Mouse (Mus musculus) heart, adult 8-10 months (tissue): ENCODE data around the gene Gm9573. TPM values are rescaled to one million over a fixed set of nuclear protein-coding genes. Genes with fewer than 3 reads are reported as not detected.

ENCODE experiments used
- DNase-seq: peaks from one replicate; pipeline ENCODE4 v3.0.0; 2022; ENCODE audit warnings: low spot score
- total RNA-seq, 4 experiments: library from RNA; stranded (reverse); gene quantifications; 2 replicates each; pipeline ENCODE4 v1.2.4; 2022

Gm9573 gene
- not detected for total RNA-seq

DNA sequence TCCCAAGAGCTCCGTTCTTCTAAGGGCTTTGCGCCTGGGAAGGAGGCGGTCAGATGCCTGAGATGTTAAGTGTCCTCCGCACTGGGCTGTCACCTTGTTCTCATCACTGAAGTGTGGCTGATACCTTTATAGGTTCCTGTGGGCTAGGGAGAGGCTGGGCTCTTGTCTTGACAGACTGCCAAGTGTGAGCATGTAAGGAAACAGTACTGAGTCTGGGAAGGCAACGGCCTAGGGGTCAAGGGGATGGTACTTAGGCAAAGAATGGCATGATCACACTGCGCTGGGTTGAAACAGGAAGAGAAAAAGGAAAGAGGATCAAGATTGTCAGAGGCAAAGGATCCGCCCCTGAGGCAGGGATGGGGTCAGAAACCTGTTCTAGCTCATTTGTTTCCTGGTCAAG is at the start of gene Gm9573:
Gm9573 (minus strand) TSS at position 101 of the 400 bp plus-strand sequence.
- no peak for DNase-seq

DNA sequence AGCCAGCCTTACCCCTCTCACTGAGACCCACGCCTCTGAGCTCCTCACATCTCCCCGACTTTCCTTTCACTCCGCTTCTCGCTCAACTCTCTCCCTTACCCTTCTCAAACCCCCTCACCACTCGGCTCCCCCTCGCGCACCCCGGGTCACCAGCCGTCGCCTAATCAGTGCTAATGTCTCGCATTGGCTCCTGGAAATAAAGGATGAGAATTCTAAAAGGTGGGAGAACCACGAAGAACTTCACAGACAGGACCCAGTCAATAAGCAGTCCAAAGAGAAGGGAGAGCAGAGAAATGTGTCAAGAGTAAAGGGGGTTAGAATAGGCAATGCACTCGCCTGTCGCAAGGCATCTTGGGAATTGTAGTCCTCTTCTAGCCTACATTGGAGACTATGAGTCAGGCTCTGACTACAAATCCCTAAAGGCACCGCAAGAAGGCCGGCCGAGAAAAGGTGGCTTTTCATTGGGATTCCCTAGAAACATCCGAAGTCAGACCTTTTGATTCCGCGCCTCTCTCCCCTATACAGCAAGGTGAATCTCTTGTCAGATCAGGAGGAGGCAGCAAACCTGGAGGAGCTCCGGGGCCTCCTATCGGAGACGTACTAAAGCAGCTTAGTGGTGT is 47.1 kb upstream of the Gm9573 start, which contains the start of gene Gtf2h4:
Gtf2h4 (minus strand) TSS at position 324 of the 620 bp plus-strand sequence.
- DNase-seq: peak; percentile 95

DNA sequence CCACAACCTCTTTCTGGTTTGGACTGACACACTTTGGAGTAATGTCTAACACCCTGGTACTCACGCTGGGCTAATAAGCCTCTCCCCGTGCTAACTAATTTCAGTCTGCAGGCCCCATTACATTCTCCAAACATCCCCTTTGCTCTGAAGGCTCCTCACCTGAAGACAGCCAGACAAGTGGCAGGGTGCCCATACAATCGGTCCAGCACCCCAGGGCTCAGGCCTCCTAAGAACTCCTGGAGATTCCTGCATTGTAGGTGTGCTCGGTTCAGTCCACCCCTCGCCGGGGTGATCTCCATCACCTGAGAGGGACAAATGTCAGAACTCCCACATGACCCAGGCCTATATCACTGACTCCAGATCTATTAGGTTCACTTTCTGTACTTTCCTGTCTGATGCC is 46.1 kb upstream of the Gm9573 start:
- no peak for DNase-seq

DNA sequence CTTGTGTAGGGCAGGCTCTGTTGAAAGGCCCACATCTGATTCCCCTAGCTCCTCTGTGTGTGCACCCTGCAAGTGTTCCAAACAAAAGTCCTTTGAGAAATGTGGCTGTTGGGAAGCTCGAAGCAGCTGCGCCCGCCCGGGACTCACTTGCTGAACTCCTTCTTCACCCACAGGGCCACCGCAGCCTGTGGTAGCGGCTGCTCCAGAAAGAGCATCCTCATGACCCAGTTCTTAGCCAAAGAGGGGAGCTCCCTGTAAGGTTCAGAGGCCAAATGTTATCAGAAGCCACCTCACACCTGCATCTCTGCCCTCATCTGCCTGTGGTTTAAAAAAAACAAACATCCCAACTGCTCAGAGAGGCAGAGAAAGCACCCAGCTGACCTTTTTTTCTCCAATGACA is 45.4 kb upstream of the Gm9573 start:
- no peak for DNase-seq

DNA sequence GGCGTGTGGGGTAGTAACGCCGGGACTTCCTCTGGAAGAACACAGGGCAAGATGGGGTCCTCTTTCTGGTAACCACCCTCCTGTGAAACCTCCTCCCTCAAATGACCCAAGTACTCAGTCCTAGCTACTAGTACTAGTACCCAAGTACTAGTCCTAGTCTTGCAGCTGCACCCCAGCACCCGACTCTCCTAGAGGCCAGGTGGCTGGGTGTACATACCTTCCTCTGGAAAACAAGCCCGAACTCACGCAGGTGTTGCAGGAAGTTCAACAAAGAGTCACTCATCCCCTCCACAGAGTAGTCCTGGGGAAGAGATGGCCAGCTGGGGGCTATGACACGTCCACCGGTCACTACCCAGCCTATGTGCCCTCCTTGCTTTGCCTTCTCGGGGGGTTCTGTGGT is 43.3 kb upstream of the Gm9573 start:
- DNase-seq: no peak

DNA sequence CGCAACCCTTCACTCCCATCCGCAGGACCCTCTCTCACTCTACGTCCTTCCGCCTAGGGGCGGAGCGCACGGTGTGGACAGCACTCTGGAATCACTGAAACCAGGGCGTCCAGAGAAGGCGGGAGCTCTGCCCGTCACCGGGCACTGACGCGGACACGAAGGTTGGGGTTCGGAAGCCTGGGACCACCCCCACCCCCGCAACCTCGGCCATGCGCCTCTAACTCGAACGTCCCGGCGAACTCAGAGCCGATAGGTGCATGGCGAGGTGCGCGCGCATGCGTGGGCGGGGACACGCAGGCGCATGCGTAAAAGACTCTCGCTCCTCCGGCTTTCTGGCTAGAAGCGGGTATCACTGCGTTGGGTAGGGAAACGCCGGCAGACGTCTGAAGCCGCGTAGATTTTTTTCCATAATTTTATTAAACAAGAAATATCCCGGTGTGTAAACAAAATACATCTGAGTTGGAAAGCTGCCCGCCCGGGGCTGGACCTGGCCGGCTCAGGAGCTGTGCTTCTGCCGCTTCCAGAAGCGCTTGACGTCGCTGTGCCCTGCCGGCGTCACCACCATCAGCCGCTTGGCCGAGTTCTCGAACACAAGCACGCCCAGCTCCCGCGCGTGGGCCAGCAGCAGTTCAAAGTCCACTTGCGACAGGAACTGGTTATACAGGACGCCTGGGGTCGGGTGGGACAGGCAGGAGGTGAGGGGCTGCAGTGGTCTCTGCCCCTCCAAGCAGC is 41.1 kb upstream of the Gm9573 start, which contains the start of gene Vars2:
Vars2 (minus strand) TSS at position 259 of the 732 bp plus-strand sequence.
- DNase-seq: peak; percentile 96

DNA sequence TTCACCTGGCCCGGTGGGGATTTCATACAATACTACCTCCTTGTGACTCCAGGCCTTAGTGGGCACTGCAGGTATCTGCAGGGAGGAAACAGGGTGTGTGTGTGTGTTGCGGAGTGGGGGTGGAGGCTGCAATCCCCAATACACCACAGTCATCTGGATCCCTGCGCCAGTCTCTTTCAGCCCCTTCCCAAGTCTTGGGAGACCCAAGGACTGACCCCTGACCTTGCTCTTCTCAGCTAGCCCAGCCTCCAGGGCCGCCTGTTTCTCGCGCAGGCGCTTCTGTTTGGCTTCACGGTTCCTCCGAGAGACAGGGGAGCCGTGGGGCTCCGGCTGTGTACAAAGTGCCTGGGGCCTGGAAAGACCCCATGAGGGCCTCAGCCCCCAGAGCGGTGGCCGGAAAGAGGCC is 40.4 kb upstream of the Gm9573 start:
- no peak for DNase-seq

DNA sequence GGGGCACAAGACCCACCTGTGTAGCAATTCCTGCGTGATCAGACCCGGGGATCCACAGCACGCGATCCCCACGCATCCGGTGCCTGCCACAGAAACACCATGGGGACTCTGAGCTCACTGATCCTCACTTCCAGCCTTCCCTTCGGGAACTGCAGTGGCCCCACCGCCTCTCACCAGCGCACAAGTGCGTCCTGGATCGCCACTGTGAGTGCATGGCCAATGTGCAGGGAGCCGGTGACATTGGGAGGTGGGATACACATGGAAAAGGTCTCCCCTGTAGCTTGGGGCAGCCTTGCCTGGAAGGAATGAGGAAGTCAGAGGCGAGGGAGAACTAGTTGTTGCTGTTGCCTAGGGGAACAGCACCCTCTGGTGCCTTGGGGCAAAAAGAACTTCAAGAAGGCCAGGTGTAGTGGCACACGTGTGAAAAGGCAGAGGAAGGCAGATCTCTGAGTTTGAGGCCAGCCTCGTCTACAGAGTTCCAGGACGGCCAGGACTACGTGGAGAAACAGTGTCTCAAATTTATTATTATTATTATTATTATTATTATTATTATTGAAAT is 39.6 kb upstream of the Gm9573 start:
- DNase-seq: no peak

DNA sequence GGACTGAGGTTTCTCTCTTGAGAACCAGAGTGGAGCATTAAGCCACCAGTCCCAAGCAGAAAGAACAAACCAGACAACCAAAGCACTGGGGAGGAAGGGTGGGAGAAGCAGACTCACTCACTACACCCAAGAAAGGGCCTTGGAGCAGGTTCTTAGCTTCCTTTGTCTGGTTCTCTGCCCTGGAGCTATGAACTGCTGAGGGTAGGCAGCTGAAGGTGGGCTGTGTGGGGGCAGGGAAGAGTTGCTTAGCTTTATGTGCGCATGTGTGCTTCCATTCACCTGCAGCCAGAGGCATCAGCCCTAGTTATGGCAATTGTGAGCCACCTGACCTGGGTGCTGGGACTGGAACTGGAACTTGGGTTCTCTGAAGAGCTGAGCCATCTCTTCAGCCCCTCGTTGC is 26.6 kb upstream of the Gm9573 start:
- no peak for DNase-seq

DNA sequence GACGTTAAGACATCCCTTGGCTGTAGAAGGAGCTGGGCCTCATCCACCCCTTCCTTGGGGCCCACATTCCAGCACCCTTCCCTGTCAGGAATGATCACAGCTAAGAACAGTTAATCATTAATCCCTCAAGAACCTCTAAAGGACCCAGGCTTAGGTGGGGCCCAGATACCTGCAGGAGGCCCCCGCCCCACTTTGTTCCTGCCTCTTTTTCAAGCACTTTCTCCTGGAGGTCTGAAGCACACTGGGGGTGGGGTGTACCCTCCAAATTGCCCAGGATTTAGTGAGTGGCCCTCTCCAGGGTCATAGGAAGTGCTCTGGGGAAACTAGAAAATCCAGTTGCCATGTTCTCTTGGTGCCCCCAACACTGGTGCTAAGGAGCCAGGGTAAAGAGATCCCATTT is 23.0 kb upstream of the Gm9573 start:
- DNase-seq: no peak

DNA sequence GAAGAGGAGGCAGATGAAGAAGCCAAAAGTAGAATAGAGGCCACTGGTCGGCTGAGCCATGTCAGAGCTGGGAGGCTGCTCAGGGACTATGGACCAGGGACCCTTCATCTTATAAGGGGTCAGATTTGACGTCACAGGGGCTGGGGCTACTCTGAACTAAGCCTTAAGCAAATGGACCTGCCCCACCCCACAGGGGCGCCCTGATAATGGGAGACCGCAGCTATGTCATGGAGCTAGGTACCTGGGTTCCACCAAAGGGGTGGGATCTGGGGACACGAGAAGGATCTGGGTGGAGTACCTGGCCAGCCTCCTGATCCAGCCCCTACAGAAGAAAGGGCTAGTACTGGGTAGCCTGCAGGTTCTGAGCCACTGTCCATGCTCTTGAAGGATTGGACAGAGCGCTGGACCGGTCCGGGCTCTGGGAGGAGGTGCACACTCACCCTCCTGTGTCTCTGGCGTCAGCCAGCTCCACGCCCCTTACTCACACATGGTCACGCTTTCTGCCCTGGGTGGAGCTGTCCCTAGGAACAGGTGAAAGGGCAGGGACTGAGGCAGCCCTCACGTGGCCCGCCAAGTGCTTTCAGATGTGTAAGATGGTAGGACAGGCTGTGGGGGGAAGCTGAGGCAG is 17.3 kb upstream of the Gm9573 start, which contains the start of gene Mucl3:
Mucl3 (minus strand) TSS at position 87 of the 628 bp plus-strand sequence.
- DNase-seq: no peak

DNA sequence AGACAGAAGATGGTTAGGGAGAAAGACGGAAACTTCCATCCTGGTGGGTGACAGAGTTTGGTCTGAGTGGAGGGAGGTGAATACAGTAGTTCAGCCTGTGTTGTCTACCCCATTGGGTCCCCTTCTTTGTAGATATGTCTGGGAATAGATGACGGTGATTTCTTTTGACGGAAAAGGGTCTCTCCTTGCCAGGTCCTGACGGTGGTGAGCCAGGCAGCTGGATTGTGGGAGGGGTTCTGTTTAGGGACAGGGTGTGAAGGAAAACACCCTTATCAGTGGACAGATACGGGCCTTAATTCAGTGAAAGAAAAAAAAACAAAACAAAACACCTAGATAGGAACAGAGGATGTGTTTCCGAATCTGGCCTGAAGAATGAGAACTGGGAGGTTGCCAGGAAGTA is 12.9 kb upstream of the Gm9573 start:
- DNase-seq: no peak

DNA sequence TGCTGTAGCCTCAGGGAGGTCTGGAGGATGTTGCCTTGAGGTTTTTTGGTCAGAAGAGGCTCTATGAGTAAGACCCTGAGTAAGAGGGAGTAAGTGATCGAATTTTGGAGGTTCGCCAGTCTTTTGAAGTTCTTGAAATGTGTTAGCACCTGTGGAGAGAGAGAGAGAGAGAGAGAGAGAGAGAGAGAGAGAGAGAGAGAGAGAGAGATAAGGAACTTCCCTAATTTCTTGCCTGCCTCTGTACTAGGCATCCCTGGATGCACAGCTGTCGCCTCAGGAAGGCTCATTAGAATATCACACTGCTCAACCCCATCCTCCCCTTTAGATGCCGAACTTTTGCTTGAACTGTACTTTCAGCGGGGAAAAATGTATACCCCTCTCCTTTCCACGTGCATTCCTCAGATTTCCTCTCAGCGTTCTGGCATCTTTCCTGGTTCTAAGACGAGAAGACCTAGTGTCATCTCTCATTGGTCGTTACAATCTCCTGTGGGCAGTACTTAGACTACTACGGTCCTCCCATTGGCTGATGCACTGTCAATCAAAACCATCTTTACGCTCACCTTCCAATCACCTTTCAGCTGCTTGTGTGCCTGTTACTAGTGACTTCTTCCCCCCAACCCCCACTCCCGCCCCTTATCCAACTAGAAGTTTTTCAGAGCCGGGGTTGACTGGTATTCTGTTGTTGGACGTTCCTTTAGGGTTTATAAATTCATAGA is 12.2 kb upstream of the Gm9573 start:
- DNase-seq: peak; percentile 67

DNA sequence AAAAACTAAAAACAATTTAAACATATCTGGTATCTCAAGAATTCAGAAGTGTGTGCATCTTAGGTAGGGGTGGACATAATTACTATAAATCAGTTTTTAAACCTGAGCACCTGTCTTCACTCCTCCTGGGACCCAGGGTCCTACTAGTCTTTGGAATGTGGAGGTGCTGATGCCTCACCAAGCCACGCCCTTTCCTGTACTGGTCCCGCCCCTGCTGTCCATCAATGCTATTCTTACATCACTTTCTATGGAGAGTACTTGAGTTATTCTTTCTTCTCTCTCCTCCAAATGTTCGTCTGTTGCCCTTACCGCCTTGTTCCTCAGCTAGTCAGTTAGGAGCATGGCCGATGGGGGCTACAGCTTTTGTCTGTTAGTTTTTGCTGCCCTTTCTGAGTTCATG is 9.9 kb upstream of the Gm9573 start:
- no peak for DNase-seq

DNA sequence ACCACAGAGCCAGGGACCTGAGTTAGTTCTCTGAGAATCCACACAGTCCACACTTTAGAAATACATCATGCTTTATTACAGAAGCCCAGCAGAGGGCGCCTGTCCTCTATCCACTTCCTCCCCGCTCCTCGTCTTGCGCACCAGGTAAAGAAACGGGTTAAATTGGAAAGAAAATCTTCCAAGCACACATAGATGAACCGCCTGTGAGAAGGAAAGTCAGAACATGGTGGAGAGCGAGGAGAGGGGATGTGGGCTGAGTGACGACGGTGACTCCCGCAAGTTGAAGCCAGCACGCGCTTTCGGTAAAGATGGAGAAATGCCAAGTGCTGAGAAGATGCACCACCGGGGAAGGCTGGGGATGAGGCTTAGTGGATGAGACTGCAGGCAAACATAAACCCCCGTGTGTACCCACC is 9.3 kb upstream of the Gm9573 start:
- DNase-seq: peak; percentile 52

DNA sequence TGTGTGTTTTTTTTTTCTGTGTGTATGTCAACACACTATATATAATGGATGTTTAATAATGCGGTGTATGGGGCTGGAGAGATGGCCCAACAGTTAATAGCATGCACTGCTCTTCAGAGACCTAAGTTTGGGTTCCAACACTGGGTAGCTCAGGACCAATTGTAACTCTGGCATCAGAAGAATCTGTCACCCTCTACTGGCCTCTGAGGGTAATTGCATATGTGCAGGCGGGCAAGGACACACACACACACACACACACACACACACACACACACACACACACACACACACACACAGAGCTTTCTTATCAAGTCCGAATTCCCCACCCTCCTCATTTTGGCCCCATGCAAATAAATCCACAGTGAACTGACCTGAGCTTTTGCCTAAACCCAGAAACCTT is 8.8 kb upstream of the Gm9573 start:
- no peak for DNase-seq

DNA sequence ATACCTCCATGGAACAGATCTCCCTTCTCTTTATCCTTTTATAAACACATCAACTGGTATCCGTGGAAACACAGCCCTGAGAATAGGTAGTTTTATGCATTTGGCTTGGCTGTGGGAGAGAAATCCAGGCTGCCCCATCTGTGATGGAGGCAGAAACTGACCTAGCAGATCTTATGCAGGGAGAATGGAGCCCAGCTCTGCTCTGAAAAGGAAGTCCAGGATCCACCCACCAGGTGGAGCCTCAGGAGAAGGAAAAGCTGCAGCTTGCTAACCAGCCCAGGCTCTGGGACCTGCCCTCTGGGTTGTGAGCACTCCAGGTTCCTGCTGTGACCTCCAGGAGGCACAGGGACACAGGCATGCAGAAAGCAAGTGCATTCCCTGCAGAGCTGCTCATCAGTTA is 7.6 kb upstream of the Gm9573 start:
- DNase-seq: no peak

DNA sequence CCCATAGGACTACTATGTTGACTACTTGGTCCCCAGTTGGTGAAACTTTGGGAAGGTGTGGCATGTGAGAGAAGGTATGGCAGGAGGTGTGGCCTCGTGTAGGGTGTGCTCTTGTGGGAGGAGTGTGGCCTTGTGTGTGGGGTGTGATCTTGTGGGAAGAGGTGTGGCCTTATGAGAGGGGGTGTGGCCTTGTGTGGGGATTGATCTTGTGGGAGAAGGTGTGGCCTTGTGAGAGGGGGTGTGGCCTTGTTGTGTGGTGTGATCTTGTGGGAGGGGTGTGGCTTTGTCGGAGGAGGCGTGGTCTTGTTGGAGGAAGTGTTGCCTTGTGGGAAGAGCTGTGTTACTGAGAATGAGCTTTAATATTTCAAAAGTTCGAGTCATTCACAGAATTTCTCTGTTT is 9.3 kb downstream of the Gm9573 start:
- DNase-seq: no peak

DNA sequence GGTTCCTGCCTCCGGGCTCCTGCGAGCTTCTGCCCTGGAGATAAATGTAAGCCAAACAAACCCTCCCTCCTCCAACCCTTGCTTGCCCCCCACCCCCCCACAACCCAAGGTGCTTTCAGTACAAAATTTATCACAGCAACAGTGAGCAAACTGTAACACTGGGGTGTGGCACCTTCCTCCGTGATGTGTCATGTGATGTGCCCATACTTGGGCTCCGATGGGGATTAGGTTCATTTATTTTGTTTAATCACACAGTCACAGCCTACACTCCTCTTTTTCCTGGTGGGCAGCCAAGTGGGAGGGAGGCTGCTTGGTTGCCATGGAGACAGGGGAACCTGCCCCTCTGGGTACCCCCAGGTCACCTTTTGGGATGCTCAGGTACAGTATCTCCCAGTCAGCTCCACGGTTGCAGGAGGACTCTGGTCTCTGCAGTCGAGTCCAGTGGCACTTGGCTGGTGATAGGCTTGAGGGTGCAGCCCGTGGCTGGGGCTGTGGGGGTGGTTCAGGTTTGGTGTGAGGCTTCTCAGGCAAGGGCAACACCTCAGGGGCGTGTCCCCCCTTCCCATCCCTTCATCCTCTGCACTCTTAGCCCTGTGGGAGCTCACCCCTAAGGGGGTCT is 24.6 kb downstream of the Gm9573 start:
- no peak for DNase-seq

DNA sequence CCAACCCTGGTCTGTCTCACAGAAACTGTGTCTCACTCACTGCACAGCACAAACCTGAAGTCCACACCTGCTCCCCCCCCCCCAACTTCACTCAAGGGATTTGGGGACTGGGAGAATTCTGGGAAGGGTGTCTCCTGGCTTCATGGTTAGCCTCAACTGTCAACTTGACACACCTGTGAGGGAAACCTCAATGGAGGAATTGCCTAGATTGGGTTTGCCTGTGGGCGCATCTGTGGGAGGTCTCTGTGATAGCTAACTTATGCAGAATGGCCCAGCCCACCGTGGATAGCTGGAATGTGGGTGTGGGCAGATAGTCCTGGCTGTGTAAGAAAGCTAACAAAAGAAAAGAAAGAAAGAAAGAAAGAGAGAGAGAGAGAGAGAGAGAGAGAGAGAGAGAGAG is 25.2 kb downstream of the Gm9573 start, which contains the start of gene Sfta2:
Sfta2 (plus strand) TSS at position 301 of the 400 bp plus-strand sequence.
- no peak for DNase-seq

DNA sequence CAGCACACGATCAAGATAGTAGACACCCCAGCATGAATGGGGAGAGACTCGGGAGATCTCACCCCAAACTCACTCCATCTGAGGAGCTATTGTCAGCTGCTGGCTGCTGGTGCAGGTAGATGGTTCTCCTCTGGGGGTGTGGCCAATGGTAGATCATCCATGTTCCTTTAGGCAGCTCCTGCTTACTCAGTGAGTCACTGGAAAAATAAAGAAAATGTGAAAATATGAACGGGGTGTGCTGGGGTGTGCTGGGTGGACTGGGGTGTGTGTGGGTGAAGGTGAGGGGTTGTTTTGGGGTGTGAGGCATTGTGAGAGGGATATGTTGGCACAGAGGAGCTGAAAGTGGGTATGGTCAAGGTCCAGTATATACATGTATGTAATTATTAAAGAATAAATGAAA is 29.0 kb downstream of the Gm9573 start:
- no peak for DNase-seq
